Comparison of ENCODE assay signal across 10 mouse cellular contexts in the genomic region with DNA sequence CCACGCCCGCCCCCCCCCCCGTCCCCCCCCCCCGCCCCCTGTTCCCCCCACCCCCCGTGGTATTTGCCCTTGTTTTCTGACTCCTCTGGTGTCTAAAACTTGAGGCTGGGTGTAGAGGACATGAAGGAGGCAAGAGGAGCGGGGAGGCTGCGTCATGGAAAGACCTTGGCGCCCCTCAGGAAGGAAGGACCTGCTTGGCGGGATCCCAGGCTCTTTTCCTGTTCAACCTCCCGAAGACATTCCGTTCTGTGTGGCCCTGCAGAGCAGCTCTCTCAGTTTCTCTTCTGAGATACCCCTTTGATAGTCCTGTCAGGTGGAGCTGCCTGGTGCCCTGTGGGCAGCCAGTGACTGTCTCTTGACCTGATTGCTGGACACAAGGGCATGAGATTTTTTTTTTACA. TPM values are rescaled to one million over a fixed set of nuclear protein-coding genes. Genes with fewer than 3 reads are reported as not detected.
DNase-seq lines count a peak whose midpoint lies in the region; ATAC-seq lines count a peak whose summit lies in the region.
"Had no signal": no experiment of that assay in that cellular context is flagged by ENCODE, and none has a peak within 500 bp of the region (broad histone marks: within the 10 kb centered on the region; RNA-seq: fewer than 3 reads in every experiment).

No protein-coding gene starts in this region.

- intact Hi-C loops in heart, postnatal 10 days (cut with DNase I): loop anchor here (5.0 kb wide), 1 partner anchor 81 kb away; no protein-coding TSS in a partner anchor

- peak; percentile 13; the same call in 1 of the 2 replicates for ATAC-seq in common myeloid progenitor, adult 5-6 weeks (replicated peaks; ENCODE audit: low read depth, poor library complexity, severe bottlenecking)
- no peak for ATAC-seq in hindbrain, embryonic 11.5 days (ENCODE audit: low FRiP score)
- ATAC-seq in hindbrain, embryonic 16.5 days: no peak

- H3K4me2 ChIP-seq in hindbrain, embryonic 11.5 days (replicated peaks; ENCODE audit: low read depth, low read length): no peak overlapping the region
- H3K4me2 ChIP-seq in hindbrain, embryonic 16.5 days (ENCODE audit: low read length): no peak overlapping the region
- H3K4me2 ChIP-seq: neural tube, embryonic 13.5 days had no signal

- H3K27ac ChIP-seq in hindbrain, embryonic 11.5 days (ENCODE audit: low read depth, low read length): no peak overlapping the region; the same call in 1 of the 2 replicates
- no peak overlapping the region for H3K27ac ChIP-seq in hindbrain, embryonic 16.5 days (ENCODE audit: low read depth, low read length)
- H3K27ac ChIP-seq: neural tube, embryonic 13.5 days had no signal

- H3K36me3 ChIP-seq in hindbrain, embryonic 11.5 days (ENCODE audit: control insufficient read depth, insufficient read depth, low read length): no peaks in the 10 kb centered on the region
- H3K36me3 ChIP-seq in hindbrain, embryonic 16.5 days (ENCODE audit: control insufficient read depth, insufficient read depth, low read length): no peaks in the 10 kb centered on the region
- H3K36me3 ChIP-seq: neural tube, embryonic 13.5 days had no signal

- H3K9ac ChIP-seq in hindbrain, embryonic 11.5 days (ENCODE audit: low read depth, low read length): no peak overlapping the region
- no peak overlapping the region for H3K9ac ChIP-seq in hindbrain, embryonic 16.5 days (ENCODE audit: low read depth, low read length)
- H3K9ac ChIP-seq: neural tube, embryonic 13.5 days had no signal

- no peaks in the 10 kb centered on the region for H3K9me3 ChIP-seq in hindbrain, embryonic 11.5 days (ENCODE audit: control insufficient read depth, low read length)
- no peaks in the 10 kb centered on the region for H3K9me3 ChIP-seq in hindbrain, embryonic 16.5 days (ENCODE audit: control insufficient read depth, low read length)
- H3K9me3 ChIP-seq: neural tube, embryonic 13.5 days had no signal

- peaks cover 6% of the 10 kb centered on the region for H3K27me3 ChIP-seq in hindbrain, embryonic 11.5 days (ENCODE audit: control insufficient read depth, insufficient read depth, low read length)
- H3K27me3 ChIP-seq in hindbrain, embryonic 16.5 days (replicated peaks; ENCODE audit: control insufficient read depth, insufficient read depth, low read length): peaks cover 4% of the 10 kb centered on the region

- 79% methylated on average over 7 of the region's 11 CpGs for WGBS in hindbrain, embryonic 11.5 days
- 67% methylated on average over 9 of the region's 11 CpGs for WGBS in hindbrain, embryonic 16.5 days

- DNase-seq in adrenal gland, adult 2 months: peak; percentile 68
- DNase-seq in heart, postnatal 10 days: peak; percentile 62 to 70
- DNase-seq in kidney, postnatal 36 days: peak; percentile 84 to 89
- DNase-seq in right cerebral cortex, adult 18-20 months: no peak
- no peak for DNase-seq in cerebellum, postnatal 14 days
- DNase-seq in hindbrain, embryonic 11.5 days (ENCODE audit: low spot score): no peak

- no peaks in the 10 kb centered on the region for H3K4me1 ChIP-seq in hindbrain, embryonic 11.5 days (replicated peaks; ENCODE audit: control insufficient read depth, insufficient read depth, low read length)
- H3K4me1 ChIP-seq in hindbrain, embryonic 16.5 days (ENCODE audit: control insufficient read depth, insufficient read depth, low read depth, low read length): no peaks in the 10 kb centered on the region

- H3K4me3 ChIP-seq in hindbrain, embryonic 11.5 days (ENCODE audit: low read depth, low read length): no peak overlapping the region
- H3K4me3 ChIP-seq in hindbrain, embryonic 16.5 days (ENCODE audit: low read length): no peak overlapping the region
- H3K4me3 ChIP-seq: neural tube, embryonic 13.5 days had no signal

RNA-seq across cellular contexts. Expression of gene Prkch, which starts 7.0 kb away (rescaled TPM):
- total RNA-seq in adrenal gland, adult 2 months (2021): 10 to 100 TPM in 1 of 2 experiments, 1 to 10 TPM in 1; 8.9 to 16.2 TPM
- polyA plus RNA-seq in adrenal gland, adult 2 months (2012; rRNA removed): 3.7 and 4.7 TPM in 2 replicates
- 15.9 and 18.0 TPM in 2 replicates for total RNA-seq in common myeloid progenitor, adult 5-6 weeks (2017)
- 10 to 100 TPM; 28.0 to 30.2 TPM for total RNA-seq in heart, postnatal 10 days (2021)
- 9.1 and 10.5 TPM in 2 replicates for polyA plus RNA-seq in hindbrain, embryonic 11.5 days (2014; fragmentation: Nextera tagmentation; extraction: Ambion mirVana)
- polyA plus RNA-seq in hindbrain, embryonic 16.5 days (2015; fragmentation: Nextera tagmentation; extraction: Ambion mirVana): 6.4 and 6.9 TPM in 2 replicates

RNA-seq across cellular contexts. Expression of gene Tmem30b, which starts 45.4 kb away (rescaled TPM):
- under 1 TPM; 0.09 to 0.41 TPM for total RNA-seq in adrenal gland, adult 2 months (2021)
- 0.23 and 0.25 TPM in 2 replicates for polyA plus RNA-seq in adrenal gland, adult 2 months (2012; rRNA removed)
- 0.46 TPM in 1 of 2 replicates, not detected in the other for total RNA-seq in common myeloid progenitor, adult 5-6 weeks (2017)
- under 1 TPM; 0.20 to 0.34 TPM for total RNA-seq in heart, postnatal 10 days (2021)
- 3.1 and 3.3 TPM in 2 replicates for polyA plus RNA-seq in hindbrain, embryonic 11.5 days (2014; fragmentation: Nextera tagmentation; extraction: Ambion mirVana)
- polyA plus RNA-seq in hindbrain, embryonic 16.5 days (2015; fragmentation: Nextera tagmentation; extraction: Ambion mirVana): 0.21 and 0.40 TPM in 2 replicates
- total RNA-seq: megakaryocyte progenitor cell, adult 5-6 weeks had no signal

Comparison
In these comparisons a context has a peak if more than half of its experiments do, and no peak if none do; other contexts are left out.
1. DNase-seq: peak in adrenal gland, adult 2 months (single experiment), heart, postnatal 10 days (2 of 2) and kidney, postnatal 36 days (2 of 2); none in right cerebral cortex, adult 18-20 months (single experiment), cerebellum, postnatal 14 days (0 of 2) and hindbrain, embryonic 11.5 days (single experiment).